Mouse (Mus musculus): ENCODE measurements around the gene Ngfr.

DNA sequence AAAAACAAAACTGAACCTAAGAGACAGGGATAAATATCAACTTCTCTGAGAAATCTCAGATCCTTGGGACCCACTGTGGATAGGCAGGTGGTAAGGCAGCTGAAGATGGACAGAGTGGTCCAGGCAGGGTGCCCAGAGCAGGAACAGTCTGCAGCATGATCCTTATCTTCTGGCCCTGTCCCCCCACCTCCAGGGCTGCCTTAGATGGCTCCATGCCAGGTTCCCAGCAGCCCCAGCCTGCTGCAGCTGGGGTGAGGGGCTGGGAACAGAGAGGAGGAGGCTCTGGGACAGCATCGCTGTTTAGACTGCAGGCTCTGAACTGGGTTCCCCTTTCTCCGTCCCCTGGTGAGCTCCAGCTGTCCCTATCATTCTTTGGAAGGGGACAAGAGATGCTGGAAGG lies 27.8 kb downstream of the Ngfr start:
- TF ChIP-seq CTCF (IDR thresholded peaks at IDR 0.05; ENCODE audit: control insufficient read depth, insufficient read depth, insufficient read length), result no peak
- TF ChIP-seq MAX (IDR thresholded peaks at IDR 0.05), result no peak
- no peak for TF ChIP-seq USF1 (IDR thresholded peaks at IDR 0.05; ENCODE audit: low read depth)

All from C2C12 (cell line).